Mouse (Mus musculus): ENCODE measurements around the gene Pmch.
A peak's percentile ranks its signal among the peaks of the same experiment; 100 is the strongest.

Gene Pmch

DNA sequence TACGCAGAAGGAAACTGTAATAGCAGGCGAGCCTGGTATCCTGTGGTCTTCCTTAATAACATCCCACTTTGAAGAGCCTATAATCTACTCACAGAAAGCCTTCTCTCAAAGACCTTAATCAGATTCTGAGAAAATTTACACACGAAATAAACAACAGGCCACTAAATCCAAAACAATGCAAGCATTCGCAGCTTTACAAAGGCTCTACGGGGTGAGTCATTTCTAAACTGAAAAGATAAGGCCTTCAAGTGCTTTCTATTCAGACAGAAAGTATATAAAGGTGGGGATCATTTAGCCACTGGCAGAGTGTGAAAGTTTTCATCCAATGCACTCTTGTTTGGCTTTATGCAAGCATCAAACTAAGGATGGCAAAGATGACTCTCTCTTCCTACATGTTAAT lies at the start of gene Pmch:
Gene Pmch, plus strand, starts transcription at position 301 of the 400 bp plus-strand sequence.
- DNase-seq (ENCODE audit: low read depth): peak; percentile 3

DNA sequence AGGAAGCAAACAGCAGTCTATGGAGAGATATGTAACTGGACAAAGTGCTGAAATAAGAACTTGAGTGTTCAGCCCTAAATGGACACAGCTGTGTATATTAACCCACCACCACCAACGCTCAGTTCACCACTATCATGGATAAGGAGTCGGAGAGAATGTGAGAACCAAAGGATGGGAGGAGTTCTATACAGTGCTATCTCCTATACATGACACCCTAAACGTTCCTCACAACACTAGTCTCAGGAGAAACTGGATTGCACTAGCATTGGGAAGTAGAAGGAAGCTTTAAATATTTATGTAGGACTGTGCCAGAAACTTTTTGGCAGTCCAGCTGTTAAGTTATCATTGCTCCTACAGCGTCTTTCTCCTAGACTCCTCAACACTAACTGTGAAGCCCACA lies 46.6 kb upstream of the Pmch start:
- DNase-seq (ENCODE audit: low read depth): no peak

DNA sequence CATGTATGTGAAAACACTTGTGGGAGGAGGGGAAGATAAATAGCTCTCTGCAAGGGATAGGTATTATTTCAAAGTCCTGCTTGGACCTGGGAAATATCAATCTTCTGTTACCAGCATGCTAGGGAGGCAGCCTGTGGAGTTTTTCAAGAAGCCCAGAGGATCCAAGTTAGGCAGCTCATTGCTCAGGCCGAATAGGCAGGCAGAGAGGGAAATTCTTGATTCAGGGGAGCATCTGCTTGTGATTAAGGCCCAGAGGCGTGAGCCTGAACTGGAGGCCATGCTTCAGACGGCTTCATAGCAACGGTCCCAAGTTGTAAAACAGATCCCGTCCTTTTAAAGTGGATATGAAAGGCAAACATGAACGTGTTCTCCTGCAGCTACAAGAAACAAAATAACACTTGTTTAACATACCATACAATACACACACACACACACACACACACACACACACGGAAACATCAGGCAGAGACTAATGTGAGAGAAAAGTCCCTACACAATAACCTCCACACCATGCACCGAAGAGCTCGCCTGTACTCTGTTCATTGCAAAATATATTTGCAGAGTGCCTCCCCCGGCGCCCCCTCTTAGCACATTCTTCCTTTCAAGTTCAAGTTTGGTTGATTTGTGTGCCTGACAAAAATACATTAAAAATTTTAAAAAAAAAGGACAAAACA lies 44.6 kb upstream of the Pmch start:
- DNase-seq (ENCODE audit: low read depth): no peak

DNA sequence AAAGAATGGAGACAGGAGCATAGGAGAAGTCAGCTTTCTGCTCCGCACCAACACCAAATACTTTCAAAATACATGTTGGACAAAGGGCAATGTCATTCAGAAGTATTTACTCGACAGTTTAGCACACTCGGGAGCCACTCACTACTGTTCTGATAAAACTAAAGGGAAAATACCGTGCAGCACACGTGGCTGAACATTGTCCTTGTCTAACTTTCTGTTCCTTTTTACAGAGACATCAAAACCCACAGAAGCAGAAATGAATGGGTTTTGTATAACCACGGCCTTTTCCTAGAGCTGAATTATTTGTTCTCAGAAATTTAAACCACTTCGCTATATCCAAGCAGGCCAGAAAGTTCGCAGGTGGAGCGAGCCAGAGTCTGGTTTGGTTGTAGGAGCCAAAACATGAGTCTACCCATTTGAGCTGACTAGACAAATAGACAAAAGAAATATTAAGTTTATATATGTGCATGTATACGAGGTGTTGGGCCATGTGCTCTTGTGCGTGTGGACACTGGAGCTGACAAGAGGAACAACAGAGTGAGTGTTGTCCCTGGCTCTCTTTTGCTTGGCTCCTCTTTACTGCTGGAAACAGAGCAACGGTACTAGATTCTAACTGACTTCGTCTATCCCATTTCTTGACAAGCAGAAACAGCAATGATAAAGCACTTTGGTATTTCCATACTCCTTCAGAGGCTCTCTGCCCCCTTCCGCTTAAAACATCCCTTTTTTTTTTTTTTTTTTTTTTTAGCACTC lies 36.5 kb upstream of the Pmch start:
- DNase-seq (ENCODE audit: low read depth): no peak

DNA sequence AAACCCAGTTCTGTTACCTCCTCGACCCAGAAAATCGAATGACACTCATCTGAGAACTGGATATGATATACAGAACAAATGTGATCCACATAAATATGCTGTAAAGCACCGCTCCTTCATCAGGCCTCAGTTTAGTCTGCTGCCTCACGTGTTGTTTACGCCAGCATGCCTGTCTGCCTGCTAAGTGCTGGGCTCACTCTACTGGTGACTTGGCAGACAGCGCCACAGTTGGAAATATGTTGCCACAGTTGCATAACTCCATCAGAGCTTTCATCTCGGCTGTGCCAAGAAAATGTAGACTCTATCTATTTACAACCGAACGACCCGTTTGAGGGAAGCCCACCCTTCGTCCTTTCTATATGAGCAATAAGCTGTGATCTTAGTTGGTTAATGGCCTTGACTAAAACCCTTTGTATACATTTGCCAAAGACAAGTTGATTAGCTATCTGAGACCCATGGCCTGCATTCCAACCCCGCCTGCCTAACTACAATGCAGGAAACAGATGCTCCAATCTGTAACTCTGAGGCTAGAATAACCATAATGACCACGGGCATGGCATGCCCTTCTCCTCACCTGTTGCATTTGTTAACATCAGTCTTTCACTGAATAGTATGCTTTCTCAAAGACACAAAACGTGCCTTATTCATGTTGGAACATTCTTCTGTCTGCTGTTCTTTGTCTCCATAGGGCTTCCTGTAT lies 33.8 kb upstream of the Pmch start:
- DNase-seq (ENCODE audit: low read depth): no peak

DNA sequence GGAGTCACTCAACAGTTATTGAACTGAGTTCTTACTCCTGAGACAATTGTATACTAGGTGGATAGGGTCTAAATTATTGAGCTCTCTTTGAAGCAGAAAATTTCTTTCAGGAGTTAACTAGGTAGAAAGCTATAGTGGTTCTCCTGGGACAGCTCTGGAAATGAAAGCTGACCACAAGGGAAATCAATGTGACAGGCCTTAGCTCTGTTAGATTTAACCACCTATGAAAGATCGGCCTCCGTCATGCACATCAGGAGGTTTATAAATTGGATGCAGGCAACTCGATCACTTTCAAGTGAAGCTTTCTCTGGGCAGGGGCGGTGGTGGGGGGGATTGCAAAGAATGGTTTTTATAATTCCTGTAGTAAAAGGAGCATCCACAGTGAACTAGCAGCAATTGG lies 27.4 kb upstream of the Pmch start:
- DNase-seq (ENCODE audit: low read depth): no peak

DNA sequence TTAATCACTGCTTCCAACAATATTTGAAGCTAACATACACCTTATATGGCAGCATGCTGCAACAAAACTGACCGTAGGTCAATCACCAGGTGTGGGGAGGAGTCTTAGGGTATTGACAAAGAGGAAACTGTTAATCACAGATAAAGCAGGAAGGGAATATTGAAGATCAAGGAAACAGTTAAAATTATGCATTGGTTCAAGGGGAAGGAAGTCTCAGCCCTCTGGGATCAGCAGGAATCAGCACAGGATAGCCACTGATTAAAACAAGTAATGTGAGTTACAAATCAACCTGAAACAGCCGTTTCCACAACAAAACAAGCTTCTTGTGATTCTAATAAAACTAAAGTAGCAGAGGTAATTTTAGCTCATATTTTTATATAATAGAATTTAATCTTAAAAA lies 26.0 kb upstream of the Pmch start:
- DNase-seq (ENCODE audit: low read depth): no peak

DNA sequence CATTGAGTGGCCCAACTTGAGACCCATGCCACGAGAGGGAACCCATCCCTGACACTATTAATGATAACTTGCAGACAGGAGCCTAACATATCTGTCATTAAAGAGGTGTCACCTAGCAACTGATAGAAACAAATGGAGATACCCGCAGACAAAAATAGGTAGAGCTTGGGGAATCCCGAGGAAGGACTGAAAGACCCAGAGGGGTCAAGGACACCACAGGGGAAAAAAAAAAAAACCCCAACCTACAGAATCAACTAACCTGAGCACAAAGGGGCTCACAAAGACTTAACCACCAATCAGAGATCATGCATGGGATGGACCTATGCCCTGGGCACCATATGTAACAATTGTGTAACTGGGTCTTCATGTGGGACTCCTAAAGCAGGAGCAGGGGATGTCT lies 23.5 kb upstream of the Pmch start:
- DNase-seq (ENCODE audit: low read depth): no peak

DNA sequence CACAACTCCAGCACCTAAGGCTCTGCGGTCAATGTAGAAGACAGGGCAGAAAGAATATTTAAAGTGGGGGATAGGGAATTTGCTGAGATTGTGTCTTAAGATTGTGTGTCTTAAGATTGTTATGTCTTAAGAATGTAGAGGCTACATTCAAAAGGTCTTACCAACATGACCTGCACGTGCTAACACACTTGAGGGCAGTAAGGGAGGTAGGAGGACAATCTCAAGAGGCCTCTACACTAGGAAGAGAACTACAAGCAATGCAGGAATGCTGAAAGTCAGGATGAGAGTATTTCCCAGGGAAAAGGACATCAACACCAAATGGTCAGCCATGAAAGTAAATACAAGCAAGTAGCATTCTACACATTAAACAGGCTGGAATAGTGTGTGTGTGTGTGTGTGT lies 15.3 kb downstream of the Pmch start:
- no peak for DNase-seq (ENCODE audit: low read depth)

DNA sequence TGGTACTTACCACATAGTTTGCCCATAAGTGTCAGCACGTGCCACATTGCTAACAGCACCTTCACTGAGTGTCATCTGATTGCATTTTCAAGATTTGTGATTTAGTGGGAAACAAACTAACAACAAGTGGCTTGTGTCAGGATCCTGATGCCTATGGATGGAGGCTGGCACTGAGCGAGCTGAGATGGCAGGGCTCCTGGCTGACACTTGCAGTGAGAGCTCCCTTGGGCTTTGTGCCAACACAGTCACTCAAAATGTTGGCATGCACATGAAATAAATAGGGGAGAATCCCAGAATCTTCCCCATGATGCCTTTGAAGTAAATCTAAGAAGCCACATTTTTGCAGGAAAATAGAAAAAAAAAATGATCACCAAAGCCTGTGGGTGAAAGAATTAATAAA lies 22.4 kb downstream of the Pmch start:
- DNase-seq (ENCODE audit: low read depth): no peak

DNA sequence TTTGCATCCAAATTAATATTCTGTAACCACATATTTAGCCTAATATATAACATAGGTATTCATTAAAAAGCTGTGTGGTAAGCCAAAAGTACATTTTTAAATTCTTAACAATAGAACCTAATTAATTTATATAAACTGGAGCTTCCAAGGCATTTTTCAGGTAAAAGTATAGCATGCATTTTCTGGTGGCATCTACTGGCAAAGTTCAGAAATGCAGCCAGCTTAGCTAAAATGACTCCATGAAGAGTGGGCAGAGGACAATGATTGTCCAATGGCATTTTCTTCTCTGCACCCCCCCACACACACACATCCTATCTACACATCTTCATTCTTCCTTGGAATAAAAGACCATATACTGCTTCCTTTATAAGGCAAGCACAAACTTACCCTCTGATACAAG lies 28.8 kb downstream of the Pmch start:
- no peak for DNase-seq (ENCODE audit: low read depth)

DNA sequence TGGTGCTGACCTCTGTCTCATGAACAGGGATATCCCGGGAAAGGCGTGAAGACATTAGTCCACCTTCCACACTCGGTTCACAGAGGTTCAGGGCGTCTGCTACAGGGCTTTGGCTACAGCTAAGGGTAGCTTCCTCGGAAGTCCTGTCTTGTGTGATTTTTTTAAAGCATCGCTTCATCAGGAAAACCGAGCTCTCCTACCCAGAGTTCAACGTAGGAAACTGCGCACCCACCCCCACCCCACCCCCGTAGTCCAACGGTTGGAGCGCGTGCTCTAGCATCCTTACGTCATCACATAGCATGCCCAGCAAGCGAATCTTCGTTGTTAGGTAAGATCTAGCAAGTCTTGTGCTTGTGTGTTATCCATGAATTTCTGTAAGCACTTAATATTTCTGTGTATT lies 44.8 kb downstream of the Pmch start:
- DNase-seq (ENCODE audit: low read depth): no peak
